In the genomic region with DNA sequence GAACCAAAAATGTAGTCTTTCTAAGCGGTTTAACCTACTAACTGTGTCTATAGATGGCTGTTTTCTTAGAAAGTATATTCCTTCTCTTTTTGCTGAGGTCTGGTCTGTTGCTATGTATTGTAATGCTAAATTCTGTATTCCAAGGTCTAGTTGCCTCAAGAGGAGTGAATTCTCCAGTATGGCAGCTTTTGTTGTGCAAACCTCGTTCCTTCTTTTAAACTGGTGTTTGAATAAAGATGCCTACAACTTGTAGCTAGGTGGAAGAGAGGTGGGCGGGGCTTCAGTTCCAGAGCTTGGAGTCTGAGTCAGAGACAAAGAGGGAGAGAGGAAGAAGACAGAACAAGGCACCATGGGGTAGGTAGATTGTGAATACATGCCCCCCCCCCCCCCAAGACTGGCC, we compare ENCODE assay signal across 27 mouse cellular contexts. TPM values are rescaled to one million over a fixed set of nuclear protein-coding genes. Genes with fewer than 3 reads are reported as not detected.
DNase-seq lines count a peak whose midpoint lies in the region; ATAC-seq and TF ChIP-seq lines count a peak whose summit lies in the region.
"Had no signal": no experiment of that assay in that cellular context is flagged by ENCODE, and none has a peak within 500 bp of the region (broad histone marks: within the 10 kb centered on the region; RNA-seq: fewer than 3 reads in every experiment).

No protein-coding gene starts in this region.

- in situ Hi-C loops in ES-E14 (cut with MboI; ENCODE audit: low sequenced_read_pairs in 2 of 2, unreplicated experiment in 2 of 2) = no loop called here

- H3K4me3 ChIP-seq in ES-Bruce4 (ENCODE audit: low read depth, low read length) = no peak overlapping the region
- no peak overlapping the region for H3K4me3 ChIP-seq in ES-E14 (ENCODE audit: insufficient read depth in 1 of 2, low read depth in 1 of 2, low read length in 2 of 2, poor library complexity in 1 of 2, severe bottlenecking in 1 of 2)
- H3K4me3 ChIP-seq: embryonic facial prominence, embryonic 10.5 days; embryonic facial prominence, embryonic 13.5 days; erythroblast, embryonic 14.5 days; forebrain, embryonic 12.5 days; forebrain, embryonic 15.5 days; heart, adult 2 months; heart, embryonic 10.5 days; heart, embryonic 13.5 days had no signal

- H3K27ac ChIP-seq in ES-Bruce4 (ENCODE audit: insufficient read depth, low read length) (peak overlapping the region; percentile 95), ES-E14 (ENCODE audit: insufficient read depth, low read depth, low read length, poor library complexity, severe bottlenecking) (peak overlapping the region; percentile 95; the same call in 1 of the 2 replicates)
- H3K27ac ChIP-seq: embryonic facial prominence, embryonic 10.5 days; embryonic facial prominence, embryonic 13.5 days; forebrain, embryonic 12.5 days; forebrain, embryonic 15.5 days; heart, adult 2 months; heart, embryonic 10.5 days; heart, embryonic 13.5 days; hindbrain, embryonic 14.5 days; hindbrain, postnatal 0 days had no signal

- peak; percentile 97 for DNase-seq in ES-E14 (ENCODE audit: low read depth, low spot score)
- DNase-seq in WW6 (ENCODE audit: low read depth, low spot score) = peak; percentile 80
- no peak for DNase-seq in ovary, adult 18-20 months (ENCODE audit: low spot score)
- no peak for DNase-seq in kidney, postnatal 25 days
- DNase-seq: adrenal gland, postnatal 10 days; cerebellum, adult 11 months; cerebellum, adult 8-10 months; cerebellum, postnatal 10 days; cerebellum, postnatal 36 days; embryo, embryonic 11 days; gastrocnemius, postnatal 25 days; heart, adult 2 months; heart, postnatal 14 days; heart, postnatal 4 days had no signal

- ATAC-seq in inflammation-experienced regulatory T-cells, adult 6 months = no peak
- ATAC-seq: forebrain, embryonic 15.5 days; hindbrain, postnatal 0 days; intestine, postnatal 0 days; Patski had no signal

- TF ChIP-seq POLR2A in ES-Bruce4 (IDR thresholded peaks at IDR 0.05; ENCODE audit: insufficient read depth, low read length) = no peak

- no peak for TF ChIP-seq CTCF in ES-Bruce4 (IDR thresholded peaks at IDR 0.05; ENCODE audit: low read depth, low read length)

- H3K4me1 ChIP-seq in ES-Bruce4 (ENCODE audit: control insufficient read depth, insufficient read depth, low read length) (peaks cover 4% of the 10 kb centered on the region), ES-E14 (ENCODE audit: control insufficient read depth in 2 of 2, insufficient read depth in 2 of 2, low read length in 2 of 2, poor library complexity in 1 of 2) (peaks cover 9 to 21% of the 10 kb centered on the region in 2 experiments)
- H3K4me1 ChIP-seq: embryonic facial prominence, embryonic 10.5 days; embryonic facial prominence, embryonic 13.5 days; forebrain, embryonic 12.5 days; forebrain, embryonic 15.5 days; heart, embryonic 10.5 days; heart, embryonic 13.5 days had no signal

- no peaks in the 10 kb centered on the region for H3K9me3 ChIP-seq in ES-Bruce4 (replicated peaks; ENCODE audit: control insufficient read depth, insufficient read depth, low read length, poor library complexity, severe bottlenecking)
- no peaks in the 10 kb centered on the region for H3K9me3 ChIP-seq in ES-E14 (ENCODE audit: control insufficient read depth, insufficient read depth, low read depth, low read length)
- H3K9me3 ChIP-seq: embryonic facial prominence, embryonic 10.5 days; embryonic facial prominence, embryonic 13.5 days; forebrain, embryonic 12.5 days; forebrain, embryonic 15.5 days; heart, embryonic 10.5 days; heart, embryonic 13.5 days had no signal

- H3K27me3 ChIP-seq in ES-Bruce4 (ENCODE audit: control insufficient read depth, insufficient read depth, low read length, poor library complexity, severe bottlenecking) = no peaks in the 10 kb centered on the region
- H3K27me3 ChIP-seq: embryonic facial prominence, embryonic 13.5 days; forebrain, embryonic 12.5 days; forebrain, embryonic 15.5 days; heart, embryonic 13.5 days; Patski had no signal

- H3K36me3 ChIP-seq in ES-Bruce4 (ENCODE audit: control insufficient read depth, insufficient read depth, low read length, poor library complexity, severe bottlenecking) = no peaks in the 10 kb centered on the region
- no peaks in the 10 kb centered on the region for H3K36me3 ChIP-seq in ES-E14 (ENCODE audit: control insufficient read depth, insufficient read depth, low read length, poor library complexity, severe bottlenecking)
- H3K36me3 ChIP-seq: embryonic facial prominence, embryonic 10.5 days; embryonic facial prominence, embryonic 13.5 days; forebrain, embryonic 12.5 days; forebrain, embryonic 15.5 days; heart, embryonic 10.5 days; heart, embryonic 13.5 days had no signal

- 0 out of 2 replicates have a peak, but pooled peaks have one; percentile 31 for TF ChIP-seq EP300 in ES-Bruce4 (IDR thresholded peaks at IDR 0.05; ENCODE audit: insufficient read depth, low read depth, low read length)

- H3K9ac ChIP-seq in ES-Bruce4 (ENCODE audit: low read depth, poor library complexity, severe bottlenecking) (no peak overlapping the region), ES-E14 (ENCODE audit: insufficient read depth, low read depth, low read length, poor library complexity, severe bottlenecking) (no peak overlapping the region)
- H3K9ac ChIP-seq: embryonic facial prominence, embryonic 13.5 days; forebrain, embryonic 12.5 days; forebrain, embryonic 15.5 days; heart, embryonic 13.5 days; hindbrain, embryonic 14.5 days had no signal

TF ChIP-seq in ES-E14, 5 proteins besides CTCF, POLR2A, EP300 and RAD21:
- TF ChIP-seq ZNF384 (IDR thresholded peaks at IDR 0.05; ENCODE audit: low read depth, low read length) = no peak
- TF ChIP-seq MAFK (IDR thresholded peaks at IDR 0.05; ENCODE audit: insufficient read depth, low read depth, low read length) = peak; percentile 44; the same call in 1 of the 2 replicates
- TF ChIP-seq CHD2 (IDR thresholded peaks at IDR 0.05; ENCODE audit: low read depth, low read length) = no peak
- TF ChIP-seq HCFC1 (IDR thresholded peaks at IDR 0.05; ENCODE audit: borderline replicate concordance, insufficient read depth, low read length) = no peak

RNA-seq across cellular contexts. Expression of a gene that starts 25.5 kb away (rescaled TPM):
- 127 and 133 TPM in 2 replicates for polyA plus RNA-seq in ES-Bruce4 (2011; ENCODE audit: insufficient read depth, insufficient read length, low read depth, missing spikeins)
- 36.0 and 57.7 TPM in 2 replicates for total RNA-seq in ES-E14 (2012; rRNA removed)
- polyA plus RNA-seq in inflammation-experienced regulatory T-cells, adult 6 months (2017; shearing (Covaris generic)) = 10 to 100 TPM in 1 of 3 experiments, 1 to 10 TPM in 2; 7.7 to 13.8 (median 9.6) TPM

Comparison
In these comparisons a context has a peak if more than half of its experiments do, and no peak if none do; other contexts are left out.
1. DNase-seq: peak in ES-E14 (single experiment) and WW6 (single experiment); none in ovary, adult 18-20 months (single experiment) and kidney, postnatal 25 days (0 of 2).